Mouse (Mus musculus) activated CD4-positive, CD25-positive, alpha-beta regulatory T cell, adult 4 months (primary cell): ENCODE data around the gene Zxdc. TPM values are rescaled to one million over a fixed set of nuclear protein-coding genes. Genes with fewer than 3 reads are reported as not detected.
A peak's percentile ranks its signal among the peaks of the same experiment; 100 is the strongest.

ENCODE experiments used
- ATAC-seq: one replicate; pipeline ENCODE4 v1.8.0; 2017
- polyA plus RNA-seq, 2 experiments: library from polyadenylated mRNA; unstranded; fragments of 100-300 nt; shearing (Covaris generic); gene quantifications; one replicate each; pipeline ENCODE4 v1.2.1; 2017

The Zxdc gene
- polyA plus RNA-seq, 2 experiments from 2014 or later, result 4.9 to 8.5 TPM

- no peak for ATAC-seq
These were observed 8.4 kb downstream of the Zxdc start for GRCm38 (mm10) chr6:90377708-90378107.

- no peak for ATAC-seq
These were observed 12.2 kb downstream of the Zxdc start for GRCm38 (mm10) chr6:90381465-90381864.

- no peak for ATAC-seq
These were observed 21.3 kb downstream of the Zxdc start for GRCm38 (mm10) chr6:90390629-90391028.

- no peak for ATAC-seq
These were observed 24.7 kb downstream of the Zxdc start for GRCm38 (mm10) chr6:90393948-90394347.

GRCm38 (mm10) chr6:90395751-90396150, 26.5 kb downstream of the Zxdc start:
- no peak for ATAC-seq

- ATAC-seq, result no peak
These were observed 28.0 kb downstream of the Zxdc start for GRCm38 (mm10) chr6:90397291-90397690.

- ATAC-seq, result no peak
These were observed 39.3 kb downstream of the Zxdc start for GRCm38 (mm10) chr6:90408632-90409031.

- no peak for ATAC-seq
These were observed 41.7 kb downstream of the Zxdc start for GRCm38 (mm10) chr6:90410972-90411371.

- ATAC-seq, result no peak
These were observed 42.6 kb downstream of the Zxdc start for GRCm38 (mm10) chr6:90411926-90412325.

GRCm38 (mm10) chr6:90422565-90422964, 53.3 kb downstream of the Zxdc start:
- ATAC-seq, result peak; percentile 87

- ATAC-seq, result no peak
These were observed 56.1 kb downstream of the Zxdc start for GRCm38 (mm10) chr6:90425361-90425760.

- ATAC-seq, result no peak
These were observed 56.7 kb downstream of the Zxdc start for GRCm38 (mm10) chr6:90426003-90426402.

- no peak for ATAC-seq
These were observed 59.2 kb downstream of the Zxdc start, which contains the start of gene Cfap100 for GRCm38 (mm10) chr6:90428380-90428974. Cfap100 (minus strand) TSS chr6:90428797.

GRCm38 (mm10) chr6:90429911-90430310, 60.6 kb downstream of the Zxdc start:
- no peak for ATAC-seq

GRCm38 (mm10) chr6:90431487-90431886, 62.2 kb downstream of the Zxdc start:
- ATAC-seq, result no peak

- ATAC-seq, result no peak
These were observed 65.4 kb downstream of the Zxdc start for GRCm38 (mm10) chr6:90434687-90435086.

GRCm38 (mm10) chr6:90435195-90435618, 65.9 kb downstream of the Zxdc start:
- peak; percentile 57 for ATAC-seq

- no peak for ATAC-seq
These were observed 67.1 kb downstream of the Zxdc start for GRCm38 (mm10) chr6:90436192-90436907.

GRCm38 (mm10) chr6:90437041-90437440, 67.7 kb downstream of the Zxdc start:
- no peak for ATAC-seq

GRCm38 (mm10) chr6:90446883-90447282, 77.6 kb downstream of the Zxdc start:
- no peak for ATAC-seq

GRCm38 (mm10) chr6:90450179-90450578, 80.9 kb downstream of the Zxdc start:
- ATAC-seq, result no peak

GRCm38 (mm10) chr6:90450697-90451096, 81.4 kb downstream of the Zxdc start:
- ATAC-seq, result no peak

- ATAC-seq, result no peak
These were observed 82.2 kb downstream of the Zxdc start for GRCm38 (mm10) chr6:90451512-90451911.

- no peak for ATAC-seq
These were observed 83.3 kb downstream of the Zxdc start for GRCm38 (mm10) chr6:90452603-90453002.
